Mouse (Mus musculus) retina, embryonic 14.5 days (tissue): ENCODE measurements around the gene Nab2.

ENCODE experiments used
- DNase-seq: peaks from one replicate; pipeline ENCODE4 v3.0.0-alpha.2; 2015; ENCODE audit warnings: low spot score

Gene Nab2

DNA sequence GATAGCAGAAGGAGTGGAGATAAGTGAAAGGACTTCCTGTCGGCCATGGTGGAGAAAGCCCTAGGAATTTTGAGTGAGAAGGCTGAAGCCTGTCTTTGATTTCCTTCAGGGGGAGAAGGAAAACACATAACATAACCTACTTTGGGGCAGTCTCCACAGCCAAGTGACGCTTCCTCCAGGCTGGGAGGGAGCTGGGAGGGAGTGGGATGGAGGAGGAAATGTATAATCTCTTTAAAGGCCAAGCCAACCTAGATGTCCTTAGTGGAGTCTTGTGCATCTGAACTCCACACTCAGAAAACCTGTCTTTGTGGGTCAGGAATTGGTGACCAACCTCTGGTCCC is 53.4 kb downstream of the Nab2 start:
- DNase-seq: no peak

DNA sequence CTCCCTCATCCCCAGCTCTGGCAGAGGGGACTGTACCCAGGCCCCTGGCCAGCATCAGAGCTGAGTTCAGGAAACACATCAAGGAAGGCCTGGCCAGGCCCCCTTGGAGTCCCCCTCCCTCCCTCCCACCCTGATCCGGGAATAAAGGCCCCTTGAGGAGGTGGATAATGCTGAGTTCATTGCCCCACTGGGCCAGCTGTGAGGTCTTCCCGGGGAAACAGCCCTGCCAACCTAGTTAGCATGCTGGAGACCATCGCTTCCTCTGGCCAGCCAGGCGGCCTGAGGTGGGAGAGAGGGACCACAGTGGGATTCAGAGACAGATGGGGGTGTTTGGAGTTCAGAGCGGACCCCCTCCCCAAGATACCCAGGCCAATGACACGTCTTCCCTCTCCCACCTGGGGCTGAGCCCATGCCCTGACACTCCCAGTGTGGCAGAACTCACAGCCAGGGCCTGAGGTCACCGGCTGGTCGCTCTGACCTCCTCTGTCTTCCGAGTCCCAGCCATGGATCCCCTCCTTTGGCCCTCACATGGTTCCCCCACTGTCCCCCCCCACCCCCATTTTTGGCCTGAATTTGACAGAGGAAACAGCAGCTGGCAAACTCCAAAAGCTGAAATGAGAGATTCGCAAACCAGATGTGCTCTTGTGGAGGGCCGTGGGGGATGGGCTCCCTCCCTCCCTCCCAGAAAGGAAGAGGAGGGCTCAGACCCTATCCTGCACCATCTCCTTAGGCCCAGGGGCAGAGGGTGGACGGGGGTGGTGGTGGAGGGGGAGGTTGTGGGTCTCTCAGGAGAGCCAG is 53.9 kb downstream of the Nab2 start:
- no peak for DNase-seq

DNA sequence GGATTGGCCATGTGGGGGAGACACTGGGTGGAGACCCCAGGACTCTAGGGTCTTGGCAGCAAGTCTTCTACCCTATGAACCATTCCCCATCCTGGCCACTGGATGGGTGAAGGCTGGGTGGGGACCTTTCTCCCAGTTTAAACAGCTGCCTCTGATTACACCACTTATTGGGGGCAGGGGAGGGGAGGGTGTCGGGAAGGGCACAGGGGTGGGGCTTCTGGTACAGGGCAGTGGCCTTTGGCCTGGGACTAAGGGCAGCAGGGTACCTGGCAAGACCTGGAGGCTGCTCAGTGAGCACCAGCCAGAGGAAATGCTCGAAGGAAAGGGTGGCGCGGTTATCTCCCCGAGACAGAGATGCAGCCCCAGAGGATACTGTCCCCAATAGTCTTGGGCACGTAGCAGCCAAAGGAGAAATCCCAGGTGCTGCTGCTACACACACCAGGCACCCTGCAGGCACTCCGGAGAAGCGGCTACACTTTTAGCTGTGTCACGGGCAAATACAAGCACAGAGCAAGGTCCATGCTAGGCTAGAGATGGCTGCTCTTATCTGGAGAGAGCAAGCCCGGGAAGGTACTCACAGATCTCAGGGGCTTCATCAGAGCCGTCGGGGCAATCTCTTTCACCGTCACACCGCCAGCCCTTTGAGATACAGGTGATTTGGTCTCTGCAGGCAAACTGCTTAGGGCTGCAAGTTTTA is 56.1 kb downstream of the Nab2 start:
- DNase-seq: no peak
